Mouse (Mus musculus) intestine, embryonic 16.5 days (tissue): ENCODE data around the gene Slc16a12. TPM values are rescaled to one million over a fixed set of nuclear protein-coding genes. Genes with fewer than 3 reads are reported as not detected.
"Not testable (repeated sequence)": the region's sequence is repeated elsewhere in the genome, so short reads cannot be mapped to it uniquely, and the experiment has no call there.

ENCODE experiments used
- ATAC-seq: fragments of 200-750 bp; cut with Nextera tagmentation; 2 replicates; pipeline ENCODE4 v1.8.0; 2017; ENCODE audit warnings: moderate TSS enrichment, moderate library complexity
- H3K27ac ChIP-seq: fragments of 300-500 bp; sonication (generic); 2 replicates; pipeline ENCODE4 v1.5.1; 2014; ENCODE audit warnings: mild to moderate bottlenecking, low read length
- H3K27me3 ChIP-seq: fragments of 300-500 bp; sonication (generic); replicated peaks from 2 replicates; pipeline ENCODE4 v1.6.1; 2014; ENCODE audit warnings: low read length, control low read depth, mixed read lengths; ENCODE audit not compliant: control insufficient read depth, insufficient read depth
- H3K36me3 ChIP-seq: fragments of 300-500 bp; sonication (generic); 2 replicates; pipeline ENCODE4 v1.6.1; 2014; ENCODE audit warnings: low read length, control low read depth; ENCODE audit not compliant: control insufficient read depth, insufficient read depth
- H3K4me1 ChIP-seq: fragments of 300-500 bp; sonication (generic); 2 replicates; pipeline ENCODE4 v1.6.1; 2014; ENCODE audit warnings: low read length, control low read depth, mixed read lengths; ENCODE audit not compliant: control insufficient read depth, insufficient read depth
- H3K4me2 ChIP-seq: fragments of 300-500 bp; sonication (generic); 2 replicates; pipeline ENCODE4 v1.6.1; 2014; ENCODE audit warnings: low read depth, low read length, control low read depth
- H3K4me3 ChIP-seq: fragments of 300-500 bp; sonication (generic); 2 replicates; pipeline ENCODE4 v1.5.1; 2014; ENCODE audit warnings: mild to moderate bottlenecking, low read length
- H3K9ac ChIP-seq: fragments of 300-500 bp; sonication (generic); 2 replicates; pipeline ENCODE4 v1.6.1; 2014; ENCODE audit warnings: low read depth, low read length
- H3K9me3 ChIP-seq: fragments of 300-500 bp; sonication (generic); 2 replicates; pipeline ENCODE4 v1.6.1; 2016; ENCODE audit warnings: low read length, control low read depth; ENCODE audit not compliant: control insufficient read depth
- WGBS: fragments of 180-500 bp; shearing (Covaris S2); extraction: QIAGEN DNeasy Blood & Tissue Kit; methylation state at CpG from one replicate; pipeline ENCODE4 v1.1.7; 2014; 5-methylcytosine and 5-hydroxymethylcytosine counted together
- polyA plus RNA-seq: library from polyadenylated mRNA; unstranded; fragments of >200 nt; fragmentation: Nextera tagmentation; extraction: Ambion mirVana; gene quantifications from 2 replicates; pipeline ENCODE4 v1.2.1, GENCODE M21; 2015

The Slc16a12 gene
- polyA plus RNA-seq, 1 experiment from 2014 or later = 8.3 TPM

DNA sequence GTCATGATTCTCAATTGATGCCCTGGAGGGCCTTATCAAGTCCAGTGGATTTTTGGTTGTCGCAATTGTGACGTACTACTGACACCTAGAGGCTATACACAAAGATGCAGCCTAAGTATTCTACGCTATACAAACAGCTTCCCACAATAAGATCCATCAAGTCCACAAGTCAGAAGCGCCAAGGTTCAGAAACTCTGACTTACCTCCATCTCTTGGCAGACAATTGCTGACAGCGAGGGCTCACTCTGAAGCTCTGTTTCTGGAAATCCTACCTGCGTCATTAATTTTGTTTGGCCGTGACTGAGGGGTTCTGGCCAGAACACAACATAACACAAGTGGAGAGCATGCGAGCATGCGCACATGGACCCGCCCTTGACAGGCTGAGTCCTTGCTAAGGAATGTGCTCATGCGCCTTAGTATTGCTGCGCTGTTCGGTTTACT, 85.0 kb downstream of the Slc16a12 start:
- Histone ChIP-seq H3K27ac (no peak overlapping the region), H3K9ac (no peak overlapping the region), H3K9me3 (no peaks in the 10 kb centered on the region), H3K4me1 (no peaks in the 10 kb centered on the region), H3K36me3 (no peaks in the 10 kb centered on the region), H3K4me3 (peak overlapping the region; percentile 43), H3K27me3 (no peaks in the 10 kb centered on the region), H3K4me2 (peak overlapping the region; percentile 55)
- ATAC-seq = peak; percentile 96
- 8% methylated on average over 13 of the region's 13 CpGs for WGBS

DNA sequence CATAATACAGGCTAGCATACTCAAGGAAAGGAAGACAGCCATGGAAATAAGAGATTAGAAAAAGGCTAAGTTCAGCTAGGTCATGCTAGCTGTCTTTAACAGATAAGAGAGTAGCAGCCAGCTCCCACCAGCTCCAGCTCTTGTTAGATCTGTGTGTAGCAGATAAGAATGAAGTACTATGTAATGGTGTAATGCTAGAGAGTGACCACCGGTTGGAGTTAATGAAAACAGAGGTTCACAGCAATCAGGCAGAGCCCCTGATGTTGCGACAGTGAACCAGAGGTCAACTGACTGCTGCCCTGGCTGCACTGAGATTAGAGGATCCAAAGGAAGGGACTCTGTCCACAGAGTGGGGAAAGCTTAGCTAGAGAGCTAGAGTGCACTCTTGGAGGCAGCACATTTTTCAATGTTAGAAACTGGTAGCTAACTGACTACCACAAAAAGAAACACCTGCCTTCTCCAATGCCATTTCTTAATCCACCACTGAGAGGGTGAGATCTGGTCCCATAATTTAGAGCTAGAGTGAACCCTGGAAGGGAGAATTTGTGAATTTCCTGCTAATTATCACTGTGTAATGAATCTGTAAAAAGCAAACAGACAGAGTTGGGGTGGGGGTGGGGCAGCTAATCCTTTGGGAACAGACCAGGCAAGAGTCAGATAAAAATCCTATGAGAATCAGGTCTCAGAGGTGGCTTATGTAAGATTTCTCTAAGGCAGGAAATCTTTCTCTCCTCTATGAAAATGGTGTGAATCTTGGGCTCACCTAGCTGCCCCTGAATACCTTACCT, 90.4 kb downstream of the Slc16a12 start:
- Histone ChIP-seq H3K27me3 (no peaks in the 10 kb centered on the region), H3K9ac (no peak overlapping the region), H3K4me3 (no peak overlapping the region), H3K4me1 (no peaks in the 10 kb centered on the region), H3K4me2 (no peak overlapping the region), H3K27ac (peak overlapping the region; percentile 30; the same call in 1 of the 2 replicates), H3K36me3 (no peaks in the 10 kb centered on the region), H3K9me3 (no peaks in the 10 kb centered on the region)
- 22% methylated on average over 2 of the region's 2 CpGs for WGBS
- peak; percentile 94 for ATAC-seq

DNA sequence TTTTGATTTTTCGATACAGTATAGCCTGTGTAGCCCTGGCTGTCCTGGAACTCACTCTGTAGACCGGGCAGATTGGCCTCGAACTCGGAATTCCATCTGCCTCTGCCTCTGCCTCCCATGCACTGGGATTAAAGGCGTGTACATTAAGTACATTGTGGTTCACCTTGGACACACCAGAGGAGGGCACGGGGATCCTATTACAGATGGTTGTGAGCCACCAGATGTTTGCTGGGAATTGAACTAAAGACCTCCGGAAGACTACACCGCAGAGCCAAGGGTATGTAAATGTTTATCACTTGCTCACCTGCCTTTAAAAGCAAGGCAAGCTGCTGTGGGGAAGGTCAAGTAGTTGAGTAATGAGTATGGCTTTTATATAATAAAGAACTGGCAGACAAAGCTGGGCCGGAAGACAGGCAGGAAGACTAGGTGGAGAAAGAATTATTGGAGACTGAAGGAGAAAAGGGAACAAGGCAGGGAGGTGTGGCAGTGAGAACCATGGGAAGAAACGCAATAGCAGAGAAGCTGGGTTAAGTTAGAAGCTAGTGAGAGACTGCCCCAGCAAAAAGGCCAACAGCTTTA, 91.8 kb downstream of the Slc16a12 start:
- no peaks in the 10 kb centered on the region for H3K27me3 ChIP-seq
- H3K4me2 ChIP-seq = no peak overlapping the region
- 74% methylated on average over 10 of the region's 10 CpGs for WGBS
- no peaks in the 10 kb centered on the region for H3K4me1 ChIP-seq
- H3K27ac ChIP-seq = no peak overlapping the region
- no peak for ATAC-seq
- H3K4me3 ChIP-seq = no peak overlapping the region
- H3K9ac ChIP-seq = no peak overlapping the region
- H3K36me3 ChIP-seq = no peaks in the 10 kb centered on the region
- no peaks in the 10 kb centered on the region for H3K9me3 ChIP-seq

DNA sequence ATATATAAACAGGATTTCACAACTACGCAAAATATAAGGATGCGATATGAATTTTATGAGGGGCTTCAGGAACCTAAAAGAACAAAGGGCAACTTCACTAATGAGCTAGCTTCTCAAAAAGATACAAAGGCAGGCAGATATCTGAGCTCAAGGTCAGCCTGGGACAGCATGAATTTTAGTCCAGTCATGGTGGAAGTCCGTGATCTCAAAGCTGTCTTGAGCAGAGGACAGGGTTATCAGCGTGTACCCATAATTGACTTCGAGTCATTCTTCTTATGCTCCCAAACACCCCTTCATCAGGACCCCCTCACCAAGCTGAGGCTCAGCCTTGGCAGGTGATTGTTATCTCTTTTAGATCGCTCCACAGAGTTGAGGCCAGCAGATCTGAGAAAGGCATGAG, 96.1 kb downstream of the Slc16a12 start:
- Histone ChIP-seq H3K9ac (no peak overlapping the region), H3K9me3 (no peaks in the 10 kb centered on the region), H3K4me3 (no peak overlapping the region), H3K27me3 (no peaks in the 10 kb centered on the region), H3K36me3 (no peaks in the 10 kb centered on the region), H3K27ac (no peak overlapping the region), H3K4me1 (no peaks in the 10 kb centered on the region), H3K4me2 (no peak overlapping the region)
- no peak for ATAC-seq
- 81% methylated on average over 6 of the region's 6 CpGs for WGBS

DNA sequence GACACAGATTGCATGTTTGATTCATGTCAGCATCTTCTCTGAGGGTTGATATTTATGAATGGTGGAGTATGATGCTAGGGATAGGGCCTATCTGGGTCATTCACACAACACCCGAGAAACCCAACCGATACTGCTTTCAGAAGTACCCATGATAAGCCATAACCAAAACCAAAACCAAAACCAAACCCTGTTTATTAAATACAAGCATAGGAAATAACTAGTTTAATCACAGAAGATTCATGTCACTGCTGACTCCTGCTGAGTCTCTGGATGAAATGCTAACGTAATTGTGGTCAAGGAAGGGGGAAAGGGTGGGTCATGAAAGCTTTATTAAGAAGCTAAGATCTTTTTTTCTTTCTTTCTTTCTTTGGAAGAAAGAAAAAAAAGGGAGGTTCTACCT, 96.8 kb downstream of the Slc16a12 start:
- 87% methylated on average over 3 of the region's 3 CpGs for WGBS
- Histone ChIP-seq H3K4me3 (no peak overlapping the region), H3K4me1 (no peaks in the 10 kb centered on the region), H3K36me3 (no peaks in the 10 kb centered on the region), H3K9me3 (no peaks in the 10 kb centered on the region), H3K27ac (no peak overlapping the region), H3K27me3 (no peaks in the 10 kb centered on the region), H3K9ac (no peak overlapping the region), H3K4me2 (no peak overlapping the region)
- ATAC-seq = no peak

DNA sequence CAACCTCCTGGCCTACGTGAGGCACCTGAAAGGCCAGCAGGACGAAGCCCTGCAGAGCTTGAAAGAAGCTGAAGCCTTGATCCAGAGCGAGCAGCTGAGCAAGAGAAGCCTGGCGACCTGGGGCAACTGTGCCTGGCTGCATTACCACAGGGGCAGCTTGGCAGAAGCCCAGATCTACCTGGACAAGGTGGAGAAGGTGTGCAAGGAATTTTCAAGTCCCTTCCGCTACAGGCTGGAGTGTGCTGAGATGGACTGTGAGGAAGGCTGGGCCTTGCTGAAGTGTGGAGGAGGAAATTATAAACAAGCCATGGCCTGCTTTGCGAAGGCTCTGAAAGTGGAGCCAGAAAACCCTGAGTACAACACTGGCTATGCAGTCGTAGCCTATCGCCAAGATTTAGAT, 99.5 kb downstream of the Slc16a12 start:
- H3K4me1 ChIP-seq, H3K27ac ChIP-seq, H3K9ac ChIP-seq, H3K36me3 ChIP-seq, ATAC-seq, H3K4me2 ChIP-seq, H3K27me3 ChIP-seq, H3K9me3 ChIP-seq, H3K4me3 ChIP-seq: not testable (repeated sequence)
- 87% methylated on average over 7 of the region's 8 CpGs for WGBS

DNA sequence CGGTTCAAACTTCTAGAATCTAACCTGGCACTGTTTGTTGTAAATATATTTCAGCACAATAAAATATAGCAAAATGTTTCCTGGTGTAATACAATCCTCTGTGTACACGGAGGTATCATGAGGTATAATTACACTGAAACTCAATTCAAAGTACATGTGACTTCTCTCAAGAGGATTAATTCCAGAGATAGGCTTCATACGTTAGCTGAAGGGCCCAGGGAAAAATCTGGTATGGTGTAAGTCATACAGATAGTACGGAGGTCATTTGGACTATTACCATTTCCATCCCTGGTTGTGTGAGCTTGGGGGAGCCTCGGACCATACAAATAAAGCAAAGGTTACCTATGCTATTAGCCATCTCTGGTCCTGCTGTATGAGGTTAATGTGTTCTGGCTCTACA, 104.5 kb downstream of the Slc16a12 start:
- H3K27me3 ChIP-seq = 0 out of 2 replicates have a peak, but pooled peaks cover 2% of the 10 kb centered on the region
- 67% methylated on average over 5 of the region's 5 CpGs for WGBS
- H3K36me3 ChIP-seq = no peaks in the 10 kb centered on the region
- H3K27ac ChIP-seq = no peak overlapping the region
- H3K4me1 ChIP-seq = peaks cover 6% of the 10 kb centered on the region
- no peak overlapping the region for H3K4me3 ChIP-seq
- no peak overlapping the region for H3K9ac ChIP-seq
- H3K9me3 ChIP-seq = no peaks in the 10 kb centered on the region
- 0 out of 2 replicates have a peak overlapping the region, but pooled peaks have one; percentile 12 for H3K4me2 ChIP-seq
- ATAC-seq = peak; percentile 58

DNA sequence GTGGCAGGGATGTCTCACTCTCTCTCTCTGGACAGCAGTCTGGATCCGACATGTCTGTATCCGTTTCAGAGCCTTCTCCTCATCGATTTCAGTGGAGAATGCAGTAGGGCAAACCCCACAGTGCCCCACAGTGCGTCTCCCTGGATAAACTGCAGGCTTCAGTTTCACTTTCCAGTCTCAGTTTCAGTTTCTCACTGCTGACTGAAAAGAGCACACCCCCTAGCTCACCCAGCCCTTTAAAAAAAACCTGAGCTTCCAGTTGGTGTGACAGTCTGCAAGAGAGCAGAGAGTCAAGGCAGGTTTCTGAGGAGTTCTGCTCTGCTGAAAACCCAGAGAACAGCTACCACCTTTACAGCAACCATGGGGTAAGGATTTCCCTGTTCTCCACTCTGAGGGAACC, 106.5 kb downstream of the Slc16a12 start, which contains the start of the genes Ifit1bl2 and Ifit1:
TSS of gene Ifit1bl2 (minus strand) at position 121 of the 400 bp plus-strand sequence.
TSS of gene Ifit1 (plus strand) at position 249 of the 400 bp plus-strand sequence.
- Histone ChIP-seq H3K36me3 (no peaks in the 10 kb centered on the region), H3K9ac (peak within 1 kb of the TSS; percentile 4; the same call in 1 of the 2 replicates), H3K4me1 (peaks cover 6% of the 10 kb centered on the region), H3K4me2 (peak within 1 kb of the TSS; percentile 16), H3K27ac (0 out of 2 replicates have a peak within 1 kb of the TSS, but pooled peaks have one; percentile 0), H3K9me3 (no peaks in the 10 kb centered on the region), H3K27me3 (0 out of 2 replicates have a peak, but pooled peaks cover 4% of the 10 kb centered on the region), H3K4me3 (peak within 1 kb of the TSS; percentile 18)
- 25% methylated on average over 4 of the region's 4 CpGs for WGBS
- peak; percentile 84 for ATAC-seq

DNA sequence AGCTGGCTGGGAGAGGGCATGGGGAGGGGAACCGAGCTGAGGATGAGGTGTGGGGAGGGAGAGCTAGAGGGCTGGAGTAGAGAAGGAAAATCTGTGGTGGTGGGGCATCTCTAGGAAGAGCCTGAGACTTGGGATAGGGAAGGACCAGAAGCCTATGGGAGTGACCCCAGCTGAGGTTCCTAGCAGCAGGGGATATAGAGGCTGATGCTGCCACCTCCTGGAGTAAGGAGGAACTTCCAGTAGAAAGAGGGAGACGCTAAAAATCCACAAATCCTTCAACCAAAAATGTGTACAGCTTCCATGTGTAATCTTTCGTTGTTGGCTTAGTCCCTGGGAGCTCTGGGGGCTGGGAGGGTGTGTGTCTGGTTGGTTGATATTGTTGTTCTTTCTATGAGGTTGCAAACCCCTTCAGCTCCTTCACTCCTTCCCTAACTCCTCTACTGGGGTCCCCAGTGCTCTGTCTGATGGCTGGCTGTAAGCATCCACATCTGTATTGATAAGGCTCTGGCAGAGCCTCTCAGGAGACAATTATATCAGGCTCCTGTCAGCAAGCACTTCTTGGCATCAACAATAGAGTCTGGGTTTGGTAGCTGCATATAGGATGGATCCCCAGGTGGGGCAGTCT, 110.0 kb downstream of the Slc16a12 start:
- H3K9me3 ChIP-seq = no peaks in the 10 kb centered on the region
- no peak overlapping the region for H3K9ac ChIP-seq
- no peak overlapping the region for H3K4me3 ChIP-seq
- H3K4me1 ChIP-seq = peaks cover 6% of the 10 kb centered on the region
- H3K27me3 ChIP-seq = 0 out of 2 replicates have a peak, but pooled peaks cover 4% of the 10 kb centered on the region
- peak; percentile 45; the same call in 1 of the 2 replicates for ATAC-seq
- 7% methylated on average over 3 of the region's 3 CpGs for WGBS
- no peak overlapping the region for H3K4me2 ChIP-seq
- no peaks in the 10 kb centered on the region for H3K36me3 ChIP-seq
- H3K27ac ChIP-seq = no peak overlapping the region
